Mouse (Mus musculus): ENCODE results near the gene Rora.

The Rora gene

DNA sequence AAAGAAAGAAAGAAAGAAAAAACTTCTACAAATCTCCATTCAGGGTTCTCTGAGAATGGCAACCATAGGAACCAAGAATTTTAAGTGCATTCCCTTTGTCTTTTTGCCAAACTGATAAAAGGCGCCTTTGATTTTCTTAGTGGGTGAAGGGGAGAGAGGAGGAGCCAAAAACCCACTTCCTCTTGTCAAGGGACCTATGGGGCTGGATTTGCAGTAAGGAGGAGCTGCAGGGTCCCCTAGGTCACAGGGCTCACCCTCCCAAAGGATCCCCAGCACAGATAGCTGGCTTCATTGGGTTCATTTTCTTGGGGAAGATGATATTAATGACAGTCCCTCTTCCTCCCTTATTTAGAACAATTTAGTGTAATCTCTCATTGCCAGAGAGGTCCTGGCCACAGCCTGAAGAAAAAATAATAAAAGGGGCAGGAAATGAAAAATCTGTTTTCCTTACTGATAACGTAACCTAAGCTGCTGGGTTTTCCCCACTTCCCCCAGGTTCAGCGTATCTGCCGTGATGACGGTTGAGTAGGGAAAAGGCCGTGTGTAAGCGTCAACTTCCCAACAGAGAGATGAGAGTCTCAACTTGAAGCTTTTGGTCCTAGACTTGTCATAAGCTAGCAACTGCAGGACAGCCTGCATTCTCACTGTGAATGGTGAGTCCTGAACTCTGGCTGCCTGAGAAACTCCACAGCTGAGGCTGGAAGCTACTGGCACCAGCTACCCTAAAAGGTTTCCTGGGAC is 511.7 kb downstream of the Rora start:
- peaks cover 17% of the 10 kb centered on the region for H3K9me3 ChIP-seq (ENCODE audit: low read length)
- TF ChIP-seq NANOG (IDR thresholded peaks at IDR 0.05; ENCODE audit: borderline replicate concordance, low read length) (no peak), POU5F1 (IDR thresholded peaks at IDR 0.05; ENCODE audit: borderline replicate concordance, low read length) (no peak), CTCF (conservative IDR thresholded peaks at IDR 0.05; ENCODE audit: low read length) (no peak)
- H3K27me3 ChIP-seq (ENCODE audit: insufficient read depth, low read length): no peaks in the 10 kb centered on the region
- no peaks in the 10 kb centered on the region for H3K4me1 ChIP-seq (replicated peaks; ENCODE audit: low read depth, low read length)
- no peak overlapping the region for H3K4me3 ChIP-seq (replicated peaks; ENCODE audit: low read length)
- peaks cover 4% of the 10 kb centered on the region; the same call in 1 of the 2 replicates for H3K36me3 ChIP-seq (ENCODE audit: insufficient read depth, low read length)

DNA sequence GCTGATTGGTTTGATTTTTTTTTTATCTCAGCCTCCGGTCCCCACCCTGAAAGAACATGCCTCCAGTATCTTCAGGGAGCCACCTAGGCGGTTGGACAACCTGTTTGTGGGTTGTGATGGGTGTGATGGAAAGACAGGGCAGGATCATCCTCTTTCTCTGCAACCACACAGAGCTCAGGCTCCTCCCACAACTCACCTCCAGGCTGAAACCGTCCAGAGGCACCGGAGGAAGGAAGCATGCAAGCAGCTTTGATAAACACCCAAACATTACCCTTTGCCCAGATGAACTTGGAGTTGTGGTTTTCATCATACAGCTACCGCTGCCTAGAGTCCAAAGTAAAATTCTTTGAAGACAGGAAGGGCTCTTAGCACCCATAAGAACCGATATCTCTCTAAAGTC is 520.5 kb downstream of the Rora start:
- Histone ChIP-seq H3K4me3 (replicated peaks; ENCODE audit: low read length) (no peak overlapping the region), H3K27me3 (ENCODE audit: insufficient read depth, low read length) (no peaks in the 10 kb centered on the region), H3K36me3 (ENCODE audit: insufficient read depth, low read length) (no peaks in the 10 kb centered on the region), H3K9me3 (ENCODE audit: low read length) (peaks cover 3% of the 10 kb centered on the region), H3K4me1 (replicated peaks; ENCODE audit: low read depth, low read length) (no peaks in the 10 kb centered on the region)
- no peak for TF ChIP-seq POU5F1 (IDR thresholded peaks at IDR 0.05; ENCODE audit: borderline replicate concordance, low read length)
- no peak for TF ChIP-seq CTCF (conservative IDR thresholded peaks at IDR 0.05; ENCODE audit: low read length)
- TF ChIP-seq NANOG (IDR thresholded peaks at IDR 0.05; ENCODE audit: borderline replicate concordance, low read length): no peak

DNA sequence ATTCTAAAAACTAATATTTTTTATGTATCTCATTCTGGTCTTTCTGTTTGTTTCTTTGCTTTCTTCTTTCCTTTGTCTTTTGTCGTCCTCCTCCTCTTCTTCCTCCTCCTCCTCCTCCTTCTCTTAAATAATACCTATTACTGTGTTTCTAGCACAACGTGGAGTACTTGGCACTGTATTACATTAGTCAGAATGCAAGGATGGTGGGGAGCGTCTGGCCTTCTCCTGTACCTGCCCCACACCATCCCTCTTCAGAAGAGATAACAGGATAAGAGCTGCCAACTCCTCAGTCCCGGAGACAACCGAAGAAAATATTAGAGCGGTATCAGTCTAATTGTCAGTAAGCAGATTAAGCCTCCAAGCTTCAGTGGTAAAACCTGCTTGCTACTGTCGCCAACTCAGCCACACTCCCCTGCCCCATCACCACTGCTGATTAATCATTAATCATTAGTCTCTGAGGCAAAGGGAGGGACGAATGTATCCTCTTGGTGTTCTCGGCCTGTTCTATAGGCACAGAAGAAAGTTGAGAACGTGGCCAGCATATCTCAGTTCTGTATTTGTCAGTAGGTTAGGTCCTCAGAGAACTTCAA is 521.0 kb downstream of the Rora start:
- TF ChIP-seq NANOG (IDR thresholded peaks at IDR 0.05; ENCODE audit: borderline replicate concordance, low read length) (no peak), POU5F1 (IDR thresholded peaks at IDR 0.05; ENCODE audit: borderline replicate concordance, low read length) (no peak), CTCF (conservative IDR thresholded peaks at IDR 0.05; ENCODE audit: low read length) (no peak)
- H3K4me1 ChIP-seq (replicated peaks; ENCODE audit: low read depth, low read length): no peaks in the 10 kb centered on the region
- H3K4me3 ChIP-seq (replicated peaks; ENCODE audit: low read length): no peak overlapping the region
- no peaks in the 10 kb centered on the region for H3K27me3 ChIP-seq (ENCODE audit: insufficient read depth, low read length)
- H3K36me3 ChIP-seq (ENCODE audit: insufficient read depth, low read length): no peaks in the 10 kb centered on the region
- H3K9me3 ChIP-seq (ENCODE audit: low read length): no peaks in the 10 kb centered on the region

DNA sequence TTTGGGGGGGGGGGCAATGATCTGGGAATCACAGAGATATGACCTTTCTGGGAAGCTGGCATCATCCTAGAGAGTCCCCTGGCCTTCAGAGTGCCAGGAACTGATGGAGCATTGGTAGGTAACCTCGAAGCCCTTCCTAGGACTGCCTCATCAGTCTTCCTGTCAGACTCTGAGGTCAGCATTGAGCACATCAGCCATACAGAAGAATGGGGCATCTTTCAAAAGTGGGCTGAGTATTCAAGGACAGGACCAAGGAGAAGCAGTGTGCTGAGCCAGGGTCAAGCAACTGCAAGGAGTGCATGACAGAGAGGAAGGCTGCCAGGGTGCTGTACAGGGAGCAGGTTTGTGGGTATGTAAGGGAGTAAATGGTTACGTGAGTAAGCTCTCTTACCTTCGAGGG is 523.4 kb downstream of the Rora start:
- H3K4me1 ChIP-seq (replicated peaks; ENCODE audit: low read depth, low read length): no peaks in the 10 kb centered on the region
- no peaks in the 10 kb centered on the region for H3K36me3 ChIP-seq (ENCODE audit: insufficient read depth, low read length)
- TF ChIP-seq POU5F1 (IDR thresholded peaks at IDR 0.05; ENCODE audit: borderline replicate concordance, low read length) (no peak), NANOG (IDR thresholded peaks at IDR 0.05; ENCODE audit: borderline replicate concordance, low read length) (no peak), CTCF (conservative IDR thresholded peaks at IDR 0.05; ENCODE audit: low read length) (no peak)
- H3K27me3 ChIP-seq (ENCODE audit: insufficient read depth, low read length): no peaks in the 10 kb centered on the region
- no peaks in the 10 kb centered on the region for H3K9me3 ChIP-seq (ENCODE audit: low read length)
- H3K4me3 ChIP-seq (replicated peaks; ENCODE audit: low read length): no peak overlapping the region

DNA sequence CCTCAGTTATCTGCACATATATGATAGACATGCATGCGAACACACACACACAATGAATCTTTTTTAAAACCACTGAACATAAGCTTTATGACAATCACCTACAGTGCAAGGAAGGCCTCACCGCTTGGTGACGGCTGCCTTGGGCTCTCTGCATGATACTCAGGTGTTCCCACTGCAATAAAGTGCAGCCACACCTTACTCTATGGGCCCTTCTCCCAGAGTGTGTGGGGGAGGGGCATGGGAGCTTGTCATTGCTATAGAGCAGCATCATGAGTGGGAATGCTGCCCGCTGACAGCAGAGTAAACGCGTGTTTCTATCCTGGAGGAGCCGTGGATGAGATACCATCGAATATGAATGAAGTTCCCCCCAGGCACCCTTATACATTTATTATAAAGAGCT is 525.6 kb downstream of the Rora start:
- Histone ChIP-seq H3K4me1 (replicated peaks; ENCODE audit: low read depth, low read length) (no peaks in the 10 kb centered on the region), H3K4me3 (replicated peaks; ENCODE audit: low read length) (no peak overlapping the region), H3K9me3 (ENCODE audit: low read length) (no peaks in the 10 kb centered on the region), H3K36me3 (ENCODE audit: insufficient read depth, low read length) (no peaks in the 10 kb centered on the region), H3K27me3 (ENCODE audit: insufficient read depth, low read length) (no peaks in the 10 kb centered on the region)
- no peak for TF ChIP-seq NANOG (IDR thresholded peaks at IDR 0.05; ENCODE audit: borderline replicate concordance, low read length)
- TF ChIP-seq POU5F1 (IDR thresholded peaks at IDR 0.05; ENCODE audit: borderline replicate concordance, low read length): no peak
- no peak for TF ChIP-seq CTCF (conservative IDR thresholded peaks at IDR 0.05; ENCODE audit: low read length)

DNA sequence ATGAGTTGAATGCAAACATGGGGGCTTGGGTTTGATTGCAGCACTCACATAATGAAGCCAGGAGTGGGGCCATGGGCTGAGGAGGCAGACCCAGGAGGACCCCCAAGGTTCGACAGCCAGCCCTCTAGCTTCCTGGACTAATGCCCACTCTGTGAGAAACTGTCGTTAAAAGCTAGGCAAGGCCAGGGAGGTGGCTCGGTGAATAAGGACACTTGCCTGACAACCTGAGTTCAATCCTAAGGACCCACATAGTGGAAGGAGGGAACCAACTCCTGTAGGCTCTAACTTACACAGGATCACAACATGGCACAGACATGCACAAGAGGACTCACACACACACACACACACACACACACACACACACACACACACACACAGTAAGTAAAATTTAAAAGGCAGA is 527.4 kb downstream of the Rora start:
- Histone ChIP-seq H3K9me3 (ENCODE audit: low read length) (no peaks in the 10 kb centered on the region), H3K4me3 (replicated peaks; ENCODE audit: low read length) (no peak overlapping the region), H3K27me3 (ENCODE audit: insufficient read depth, low read length) (no peaks in the 10 kb centered on the region), H3K36me3 (ENCODE audit: insufficient read depth, low read length) (no peaks in the 10 kb centered on the region), H3K4me1 (replicated peaks; ENCODE audit: low read depth, low read length) (no peaks in the 10 kb centered on the region)
- TF ChIP-seq CTCF (conservative IDR thresholded peaks at IDR 0.05; ENCODE audit: low read length): no peak
- TF ChIP-seq POU5F1 (IDR thresholded peaks at IDR 0.05; ENCODE audit: borderline replicate concordance, low read length): no peak
- TF ChIP-seq NANOG (IDR thresholded peaks at IDR 0.05; ENCODE audit: borderline replicate concordance, low read length): no peak

DNA sequence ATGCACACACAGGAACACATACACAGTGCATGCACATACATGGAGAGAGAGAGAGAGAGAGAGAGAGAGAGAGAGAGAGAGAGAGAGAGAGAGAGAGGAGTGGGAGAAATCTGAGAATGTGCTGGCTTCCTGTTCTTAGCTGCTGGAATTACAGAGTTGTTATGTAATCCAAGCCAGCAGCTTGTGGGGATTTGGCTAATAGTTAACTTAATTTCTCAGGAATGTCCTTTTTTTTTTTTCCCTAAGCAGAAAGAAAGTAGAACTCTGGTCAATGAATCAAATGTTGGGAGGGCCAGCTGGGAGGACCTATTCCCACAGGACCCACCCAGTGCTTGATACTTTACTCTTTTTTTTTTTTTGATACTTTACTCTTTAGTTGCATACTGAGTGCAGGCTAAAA is 527.8 kb downstream of the Rora start:
- Histone ChIP-seq H3K4me1 (replicated peaks; ENCODE audit: low read depth, low read length) (no peaks in the 10 kb centered on the region), H3K27me3 (ENCODE audit: insufficient read depth, low read length) (no peaks in the 10 kb centered on the region), H3K9me3 (ENCODE audit: low read length) (no peaks in the 10 kb centered on the region), H3K4me3 (replicated peaks; ENCODE audit: low read length) (no peak overlapping the region), H3K36me3 (ENCODE audit: insufficient read depth, low read length) (no peaks in the 10 kb centered on the region)
- no peak for TF ChIP-seq NANOG (IDR thresholded peaks at IDR 0.05; ENCODE audit: borderline replicate concordance, low read length)
- TF ChIP-seq CTCF (conservative IDR thresholded peaks at IDR 0.05; ENCODE audit: low read length): no peak
- TF ChIP-seq POU5F1 (IDR thresholded peaks at IDR 0.05; ENCODE audit: borderline replicate concordance, low read length): no peak

DNA sequence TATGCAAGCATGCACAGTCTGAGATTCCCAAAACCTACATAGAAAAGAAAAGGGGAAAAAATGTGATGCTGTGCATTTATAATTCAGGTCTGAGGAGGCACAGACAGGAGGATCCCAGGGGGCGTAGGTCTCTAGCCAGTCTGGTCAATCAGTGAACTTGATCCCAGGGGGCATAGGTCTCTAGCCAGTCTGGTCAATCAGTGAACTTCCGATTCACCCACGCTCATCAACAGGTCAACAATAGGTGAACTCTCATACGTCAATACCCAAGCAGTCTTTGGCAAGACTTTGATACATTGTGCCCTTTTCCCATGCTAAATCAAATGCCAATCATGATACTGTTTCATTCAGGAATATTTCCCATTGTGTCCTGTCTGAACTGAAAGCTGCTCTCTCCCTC is 530.3 kb downstream of the Rora start:
- no peaks in the 10 kb centered on the region for H3K4me1 ChIP-seq (replicated peaks; ENCODE audit: low read depth, low read length)

More for the DNA sequence above, 530.3 kb downstream of the Rora start:
- H3K36me3 ChIP-seq (ENCODE audit: insufficient read depth, low read length): no peaks in the 10 kb centered on the region
- H3K9me3 ChIP-seq (ENCODE audit: low read length): no peaks in the 10 kb centered on the region
- no peak overlapping the region for H3K4me3 ChIP-seq (replicated peaks; ENCODE audit: low read length)
- H3K27me3 ChIP-seq (ENCODE audit: insufficient read depth, low read length): no peaks in the 10 kb centered on the region
- TF ChIP-seq NANOG (IDR thresholded peaks at IDR 0.05; ENCODE audit: borderline replicate concordance, low read length) (no peak), CTCF (conservative IDR thresholded peaks at IDR 0.05; ENCODE audit: low read length) (no peak), POU5F1 (IDR thresholded peaks at IDR 0.05; ENCODE audit: borderline replicate concordance, low read length) (no peak)

Measured in E14TG2a.4 (cell line).